Mouse (Mus musculus) cerebellum, postnatal 14 days (tissue): Measurements from ENCODE around the gene Adamts17.

Source experiments
- DNase-seq, 2 experiments: peaks; one replicate each; pipeline ENCODE4 v3.0.0; 2021; ENCODE audit warnings: mixed read lengths in 2 of 2

Adamts17 gene

DNA sequence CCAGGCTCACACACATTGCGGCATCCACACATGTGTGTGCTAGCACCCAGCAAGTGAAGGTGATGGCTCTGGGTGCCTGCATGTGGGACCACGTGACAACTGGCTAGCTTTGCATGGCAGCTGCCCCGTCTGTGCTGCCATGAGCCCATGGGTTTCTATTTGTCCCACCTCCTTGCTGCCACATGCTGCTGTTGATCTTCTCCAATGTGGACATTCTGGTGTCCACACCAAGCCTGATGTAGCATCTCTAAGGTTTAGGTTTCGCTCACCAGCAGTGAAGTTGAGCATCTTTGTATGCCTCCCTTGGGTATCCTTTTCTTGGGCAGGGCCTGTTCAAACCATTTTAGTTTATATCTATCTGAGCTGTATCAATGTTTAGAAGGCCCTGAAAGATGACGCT lies 196.1 kb downstream of the Adamts17 start:
- no peak for DNase-seq

DNA sequence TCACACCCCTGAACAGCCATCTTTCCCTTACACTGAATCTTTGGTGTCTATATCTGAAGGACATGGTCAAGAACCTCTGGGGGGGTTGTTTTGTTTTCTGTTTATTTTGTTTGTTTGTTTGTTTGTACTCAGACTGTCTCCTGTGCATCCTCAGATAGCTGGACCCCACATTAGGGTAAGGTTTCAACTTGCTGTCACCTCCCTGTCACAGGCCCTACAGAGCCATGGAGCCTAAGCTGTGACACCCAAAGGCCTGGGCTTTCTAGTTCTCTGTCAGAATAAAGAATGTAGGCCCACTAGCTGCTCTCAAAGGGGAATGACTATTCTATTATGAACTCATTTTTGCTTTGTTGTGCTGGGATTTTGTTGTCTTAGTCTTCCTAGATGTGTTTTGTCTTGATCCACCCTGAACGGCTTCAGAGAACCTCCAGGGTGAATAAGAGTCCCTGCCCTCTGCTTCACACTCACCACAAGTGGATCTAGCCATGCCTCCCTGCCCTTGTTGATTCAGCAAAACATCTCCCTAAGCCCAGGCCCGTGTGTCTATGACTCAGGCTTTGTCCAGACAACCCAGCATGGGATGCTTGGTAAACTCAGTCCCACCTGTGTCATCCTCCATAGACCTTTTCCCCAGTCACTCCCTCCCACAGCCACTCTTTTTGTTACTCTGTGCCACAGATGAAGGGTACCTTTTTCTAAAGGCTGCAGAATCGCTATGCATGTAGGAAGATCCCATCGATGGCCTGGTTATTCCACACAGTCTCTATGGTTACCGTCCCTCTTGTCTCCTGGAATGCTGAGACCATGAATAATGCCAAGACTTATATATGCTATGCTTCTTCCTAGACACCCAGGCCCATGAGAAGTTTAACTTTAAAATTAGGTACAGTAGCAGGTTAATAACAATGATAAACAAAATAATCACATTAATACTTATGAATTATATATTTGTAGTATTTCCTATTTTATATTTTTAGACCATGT lies 197.3 kb downstream of the Adamts17 start:
- no peak for DNase-seq

DNA sequence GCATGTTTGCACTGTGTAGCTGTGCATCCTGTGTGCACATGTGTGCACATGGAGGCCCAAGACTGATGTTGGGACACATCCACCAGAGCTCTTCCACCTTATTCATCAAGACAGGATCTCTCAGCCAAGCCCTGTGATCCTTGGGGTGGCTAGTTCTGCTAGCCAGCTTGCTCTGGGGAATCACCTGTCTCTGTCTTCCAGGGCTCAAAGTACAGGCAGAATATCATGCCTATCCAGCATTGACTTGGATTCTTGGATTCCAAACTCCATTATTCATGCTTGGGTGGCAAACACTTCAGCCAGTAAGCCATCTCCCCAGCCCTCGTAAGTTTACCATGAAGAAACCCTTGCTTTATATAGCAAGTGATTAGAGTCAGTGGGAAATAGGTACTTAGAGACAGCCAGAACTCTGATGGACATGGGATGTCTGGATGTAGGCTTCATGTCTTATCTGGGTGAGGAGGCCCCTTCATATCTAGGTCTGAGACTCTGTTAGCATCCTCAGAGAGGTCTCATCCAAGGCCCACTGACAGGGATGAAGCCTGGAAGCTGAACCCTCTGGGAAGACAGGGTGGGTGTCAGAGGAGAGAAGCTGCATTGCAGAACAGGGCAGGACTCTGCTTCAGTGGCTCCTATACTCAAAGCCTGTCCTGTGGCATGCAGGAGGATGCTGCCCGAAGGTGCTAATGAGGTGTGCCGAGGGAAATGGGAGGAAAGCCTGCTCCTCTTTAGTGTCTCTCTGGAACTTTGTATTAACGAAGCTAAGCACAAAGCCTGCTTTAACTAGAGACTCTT lies 198.4 kb downstream of the Adamts17 start:
- no peak for DNase-seq

DNA sequence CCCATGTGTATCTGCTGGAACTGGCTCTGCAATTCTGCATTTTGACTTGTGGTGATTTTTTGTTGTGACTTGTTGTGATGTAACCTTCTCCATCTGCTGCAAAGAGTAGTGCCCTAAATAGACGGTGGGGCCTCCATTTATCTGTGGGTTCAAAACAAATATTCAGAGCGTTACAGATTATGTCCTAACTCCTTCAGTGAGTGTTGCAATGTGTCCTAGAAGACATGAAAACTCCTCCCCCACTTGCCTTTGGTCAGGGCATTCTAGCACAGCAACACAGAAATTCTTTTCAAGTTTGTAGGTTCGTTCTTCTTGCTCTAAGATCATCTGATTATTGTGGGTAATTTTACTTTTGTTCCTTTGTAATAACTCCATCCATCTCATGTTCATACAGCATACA lies 199.6 kb downstream of the Adamts17 start:
- DNase-seq = no peak

DNA sequence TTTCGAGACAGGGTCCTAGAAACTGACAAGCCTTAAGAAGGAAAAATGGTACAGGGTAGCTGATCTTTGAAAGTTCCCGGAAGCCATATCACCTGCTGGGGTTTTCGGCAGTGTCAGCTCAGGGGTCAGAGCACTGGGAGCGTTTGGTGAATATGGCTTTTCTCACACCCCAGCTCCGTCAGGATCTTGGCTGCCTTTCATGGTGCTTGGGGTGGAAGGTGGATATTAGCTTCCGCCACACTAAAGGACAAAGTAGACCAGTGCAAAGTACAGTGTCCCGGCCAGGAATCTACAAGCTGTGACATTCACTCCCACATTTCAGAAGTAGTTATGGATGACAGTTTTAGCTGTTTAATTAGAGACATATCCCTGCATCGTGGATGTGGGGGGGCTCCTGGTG lies 200.3 kb downstream of the Adamts17 start:
- no peak for DNase-seq

DNA sequence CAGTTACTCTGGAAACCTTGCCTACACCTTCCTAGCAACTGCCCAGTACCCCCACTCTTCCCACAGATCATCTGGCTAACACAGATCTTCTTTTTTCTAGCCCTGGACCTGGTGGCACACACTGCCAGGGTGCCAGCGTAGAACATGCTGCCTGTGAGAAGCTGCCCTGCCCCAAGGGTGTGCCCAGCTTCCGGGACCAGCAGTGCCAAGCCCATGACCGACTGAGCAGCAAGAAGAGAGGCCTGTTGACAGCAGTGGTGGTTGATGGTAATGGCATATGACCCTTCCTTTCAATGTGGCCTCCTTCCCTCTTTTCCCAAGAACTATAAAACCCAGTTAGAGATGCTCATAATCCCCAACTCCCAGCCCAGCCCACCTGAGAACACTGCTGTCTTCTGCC lies 202.2 kb downstream of the Adamts17 start:
- DNase-seq = no peak

DNA sequence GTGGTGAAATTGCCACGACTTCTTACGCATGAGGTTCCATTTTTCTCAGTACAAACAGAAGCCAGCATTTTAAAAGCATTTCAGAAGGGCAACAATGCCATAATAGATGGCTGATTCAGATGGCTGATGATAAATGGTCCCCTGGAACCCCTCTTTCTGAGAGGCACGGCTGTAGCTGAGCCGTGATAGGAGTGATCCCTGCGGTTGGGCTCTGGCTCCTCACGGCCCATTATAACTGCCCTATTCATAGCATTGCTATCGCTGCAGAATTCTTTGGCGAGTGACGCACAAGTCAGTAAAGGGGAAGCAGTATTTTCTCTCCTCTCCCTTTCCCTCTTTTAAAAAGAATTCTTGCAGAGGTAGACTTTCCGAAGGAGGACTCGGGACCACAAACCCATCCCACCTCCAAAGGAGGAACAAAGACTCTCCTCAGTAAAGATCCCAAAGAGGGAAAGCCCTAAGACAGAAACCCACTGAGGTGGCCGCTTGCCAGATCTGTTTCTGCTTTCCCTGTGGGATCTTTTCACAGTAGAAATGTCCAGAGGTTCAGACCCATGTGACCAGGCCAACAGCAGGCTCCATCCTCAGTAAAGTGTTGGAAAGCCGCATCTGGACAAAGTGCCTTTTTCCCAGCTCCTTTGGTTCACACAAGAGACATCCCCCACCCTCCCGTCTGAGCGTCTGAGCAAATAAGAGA lies 204.7 kb downstream of the Adamts17 start:
- DNase-seq = no peak

DNA sequence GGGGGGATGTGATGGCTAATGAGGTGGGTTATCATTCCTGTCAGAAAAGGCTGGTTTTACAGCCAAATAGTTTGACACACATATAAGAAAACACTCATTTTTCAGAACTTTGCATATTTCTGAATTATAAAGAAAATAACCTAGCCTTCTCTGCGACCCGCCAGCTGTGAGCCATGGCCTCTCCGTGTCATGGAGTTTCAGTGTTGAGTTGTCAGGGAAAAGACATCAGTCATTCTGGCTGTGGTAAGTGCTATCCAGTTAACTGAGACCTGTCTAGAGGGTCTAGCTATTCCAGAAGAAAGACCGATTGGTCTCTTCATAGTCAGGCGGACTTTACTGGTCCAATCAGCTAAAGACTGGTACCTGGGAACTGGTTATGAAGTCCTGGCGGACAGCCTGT lies 205.7 kb downstream of the Adamts17 start:
- DNase-seq = no peak

DNA sequence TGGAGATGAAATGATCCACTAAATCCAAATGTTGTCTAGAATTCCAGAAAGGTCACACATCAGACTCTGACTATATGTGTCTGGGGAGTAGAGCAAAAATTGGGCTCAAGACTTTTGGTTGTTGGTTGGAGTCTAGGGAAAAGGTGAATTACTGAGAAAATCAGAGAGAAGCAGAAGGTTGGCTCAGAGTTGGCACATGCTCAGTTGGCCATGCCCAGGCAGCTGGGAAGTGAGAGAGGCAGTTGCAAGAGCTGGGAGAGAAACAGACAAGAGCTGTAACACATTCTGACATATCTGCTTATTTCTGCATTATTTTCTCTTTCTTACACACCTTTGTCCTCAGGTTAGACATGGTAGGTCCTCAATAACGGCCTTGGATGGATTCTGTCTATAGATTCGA lies 209.7 kb downstream of the Adamts17 start:
- DNase-seq = peak; percentile 48 to 60

DNA sequence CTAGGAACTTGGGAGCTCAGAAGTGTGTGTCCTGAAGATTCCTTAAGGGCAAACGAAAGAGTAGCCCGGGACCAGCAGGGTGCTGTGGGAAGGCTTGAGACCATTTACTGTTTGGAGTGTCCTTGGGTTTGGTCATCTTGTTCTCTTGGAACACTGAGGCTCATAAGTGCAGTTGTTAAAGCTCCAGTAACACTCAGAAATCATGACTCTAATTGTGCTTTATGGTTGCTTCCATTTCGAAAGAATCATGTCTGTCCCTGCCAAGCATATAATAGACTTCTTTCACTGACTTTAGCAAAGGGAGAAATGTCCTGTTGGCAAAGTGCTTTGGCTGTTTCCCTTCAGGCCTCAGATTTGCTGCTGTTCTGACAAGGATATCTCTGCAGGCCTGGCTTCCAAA lies 210.9 kb downstream of the Adamts17 start:
- DNase-seq = no peak

DNA sequence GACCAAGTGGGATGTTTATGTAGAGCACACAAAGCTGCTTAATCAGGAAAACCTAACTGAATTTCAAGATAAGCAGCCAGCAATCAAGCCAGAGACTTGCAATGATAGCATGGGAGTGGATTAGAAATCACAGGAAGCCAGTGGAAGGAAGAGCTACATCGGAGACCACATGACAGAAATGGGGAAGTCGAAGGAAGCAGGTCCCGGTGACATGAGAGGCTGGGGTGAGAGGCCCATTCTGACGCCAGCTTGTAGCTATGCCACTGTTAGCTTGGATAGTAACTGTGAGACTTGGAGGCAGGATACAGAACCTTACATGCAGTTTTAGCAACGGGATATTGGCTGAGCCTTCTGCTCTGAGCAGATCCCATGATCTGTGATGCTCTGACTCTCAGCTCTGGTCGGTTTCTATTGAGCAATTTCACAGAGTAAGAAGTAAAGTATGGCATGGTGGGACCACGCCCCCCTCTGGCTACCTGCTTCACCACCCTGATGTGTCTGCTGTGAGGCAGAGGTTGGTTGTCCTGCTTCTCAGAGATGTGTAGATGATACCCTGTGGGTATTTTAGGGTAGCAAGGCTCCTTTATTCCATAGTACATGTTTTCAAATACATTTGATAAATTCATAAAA lies 211.7 kb downstream of the Adamts17 start:
- no peak for DNase-seq

DNA sequence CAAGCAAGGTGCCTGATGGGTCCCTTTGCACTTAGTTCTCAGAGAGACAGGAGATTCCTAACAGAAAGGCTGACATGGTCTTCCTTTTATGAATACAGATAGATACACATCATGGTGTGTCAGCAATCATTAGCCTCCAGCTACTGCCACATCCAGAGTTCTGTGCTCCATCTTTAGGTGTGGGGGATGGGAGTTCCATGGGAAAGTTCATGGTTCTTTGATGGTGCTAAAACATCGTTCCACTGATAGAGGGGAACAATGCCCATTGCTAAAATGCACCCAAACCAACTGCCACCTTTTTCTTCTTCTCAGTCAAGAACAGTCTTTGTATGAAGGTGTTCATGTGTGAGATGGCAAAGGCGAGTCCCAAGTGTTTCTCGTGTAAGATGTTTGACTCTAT lies 215.3 kb downstream of the Adamts17 start:
- DNase-seq = no peak

DNA sequence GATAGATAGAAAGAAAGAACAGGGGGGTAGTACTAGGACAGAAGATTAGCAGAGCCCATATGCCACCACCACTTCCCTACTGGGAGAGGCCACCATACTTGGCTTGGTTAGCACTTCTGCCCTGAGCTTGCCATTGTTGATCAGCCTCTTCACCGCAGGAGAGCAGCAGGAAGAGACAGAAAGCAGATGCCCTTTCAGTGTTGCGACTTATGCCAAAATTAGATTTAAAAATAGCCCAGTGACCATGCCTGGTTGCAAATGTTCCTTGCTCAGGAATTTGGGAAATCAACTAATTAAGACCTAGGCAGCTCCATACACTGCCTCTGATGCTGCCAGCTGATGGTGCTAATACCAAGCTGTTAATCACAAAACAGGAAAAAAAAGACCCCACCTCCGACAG lies 216.0 kb downstream of the Adamts17 start:
- DNase-seq = peak; percentile 87 to 92

DNA sequence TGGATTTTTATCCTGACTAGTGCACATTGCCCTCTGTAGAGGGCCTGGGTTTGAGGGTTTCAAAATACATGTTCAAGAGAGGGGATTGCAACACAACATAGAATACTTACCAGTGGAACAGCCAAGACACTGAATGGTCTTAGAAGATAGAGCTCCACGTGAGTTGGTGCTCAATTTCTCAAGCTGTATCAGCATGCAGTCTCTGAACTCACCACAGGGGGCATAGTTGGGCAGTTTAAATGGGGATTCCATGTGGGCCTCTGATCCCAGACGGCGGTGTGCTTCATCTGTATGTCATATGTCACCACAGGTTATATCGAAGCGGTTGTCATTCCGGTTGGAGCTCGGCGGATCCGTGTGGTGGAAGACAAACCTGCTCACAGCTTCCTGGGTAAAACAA lies 222.2 kb downstream of the Adamts17 start:
- DNase-seq = peak; percentile 67 to 82

DNA sequence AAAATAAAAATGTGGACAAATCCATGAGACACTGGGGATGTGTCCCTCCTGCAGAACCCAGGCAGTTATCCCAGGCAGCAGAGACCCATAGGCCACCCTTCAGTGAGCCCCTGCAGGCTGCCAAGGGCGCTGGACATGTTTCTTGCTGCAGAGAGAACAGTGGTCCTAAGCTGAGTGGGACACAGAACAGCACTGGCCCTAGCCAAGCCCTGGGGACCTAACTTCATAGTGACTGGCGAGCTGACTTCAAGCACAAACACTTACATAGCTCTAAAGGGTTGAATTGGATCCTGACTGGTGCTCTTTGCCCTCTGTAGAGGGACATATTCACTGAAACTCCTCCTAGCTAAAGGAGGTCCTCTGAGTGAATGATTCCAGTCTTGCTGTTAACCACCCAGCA lies 223.0 kb downstream of the Adamts17 start:
- DNase-seq = no peak

DNA sequence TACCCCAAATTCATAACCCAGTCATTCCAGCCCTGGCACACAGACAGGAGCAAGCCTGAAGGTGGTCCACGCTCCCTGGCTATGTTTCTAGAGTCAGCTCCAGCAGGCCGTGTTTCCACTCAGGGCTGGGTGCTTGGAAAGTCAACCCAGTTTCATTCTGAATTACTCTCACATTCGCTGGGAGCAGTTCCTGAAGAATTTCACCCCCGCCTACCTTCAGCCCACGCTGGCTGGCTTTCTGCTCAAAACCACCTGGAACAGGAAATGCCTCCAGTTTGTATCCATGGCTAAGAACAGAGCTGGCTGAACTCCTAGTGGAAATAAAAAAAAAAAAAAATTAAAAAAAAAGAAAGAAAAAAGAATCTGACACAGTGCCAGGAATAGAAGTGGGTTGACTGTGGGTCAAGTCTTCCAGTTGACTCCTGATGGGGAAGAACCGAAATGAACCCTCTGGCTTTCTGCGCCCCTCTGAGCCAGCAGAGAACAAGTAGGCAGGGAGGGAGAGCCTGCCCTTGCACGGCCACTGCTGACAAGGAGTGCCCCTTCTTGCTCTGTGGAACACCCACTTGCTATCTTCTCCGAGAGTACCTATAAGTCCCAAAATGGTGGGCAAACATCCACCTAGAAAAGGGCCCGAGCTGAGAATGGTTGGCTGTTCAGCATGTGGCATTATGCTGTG lies 225.2 kb downstream of the Adamts17 start:
- no peak for DNase-seq

DNA sequence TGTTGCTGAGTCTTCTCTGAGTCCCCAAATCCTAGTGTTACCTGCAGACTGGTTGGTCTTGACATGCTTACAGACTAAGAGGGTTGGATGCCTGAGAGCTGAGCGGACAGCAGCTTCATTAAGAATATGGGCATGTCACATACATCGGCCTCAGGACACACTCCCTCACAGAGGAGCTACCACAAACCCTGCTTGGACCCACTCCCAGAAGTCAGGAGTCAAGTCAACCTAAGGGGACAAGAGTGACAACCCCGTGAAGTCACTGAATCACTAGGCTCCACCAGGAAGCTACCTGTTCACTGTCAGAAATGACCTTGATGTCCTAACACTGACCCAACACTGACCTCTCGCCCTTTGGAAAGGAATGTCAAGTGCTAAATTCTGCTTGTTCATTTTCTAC lies 226.1 kb downstream of the Adamts17 start:
- no peak for DNase-seq

DNA sequence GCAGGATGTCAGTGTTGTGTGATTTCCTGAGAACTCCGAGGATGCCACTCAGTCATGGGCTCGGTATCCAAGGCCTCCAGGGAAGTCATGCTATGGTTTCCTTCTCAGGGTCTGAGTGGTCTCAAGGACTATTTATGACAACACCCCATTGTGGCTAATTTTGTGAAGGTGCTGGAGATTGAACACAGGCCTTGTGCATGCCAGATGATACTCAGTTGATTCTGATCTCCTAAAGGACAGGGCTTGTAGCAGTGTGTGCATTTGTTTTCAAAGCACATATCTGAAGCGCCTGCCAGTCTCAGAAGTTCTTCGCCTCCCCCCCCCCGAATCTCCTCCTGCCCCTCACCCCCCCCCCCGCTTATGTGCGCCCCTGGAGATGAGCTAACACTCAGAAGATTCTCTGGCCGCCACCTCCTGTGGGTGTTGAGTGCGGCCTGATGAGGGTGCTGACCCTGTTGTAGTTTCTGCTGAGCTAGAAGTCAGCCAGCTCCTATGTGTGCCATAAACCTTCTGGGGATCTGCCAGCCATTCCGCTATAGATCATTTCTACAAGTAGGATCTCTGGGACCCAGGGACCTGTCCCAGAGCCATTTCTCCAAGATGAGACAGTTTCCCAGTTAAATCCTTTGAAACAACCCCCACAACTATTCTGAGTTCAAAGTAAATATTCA lies 232.6 kb downstream of the Adamts17 start:
- DNase-seq = no peak

DNA sequence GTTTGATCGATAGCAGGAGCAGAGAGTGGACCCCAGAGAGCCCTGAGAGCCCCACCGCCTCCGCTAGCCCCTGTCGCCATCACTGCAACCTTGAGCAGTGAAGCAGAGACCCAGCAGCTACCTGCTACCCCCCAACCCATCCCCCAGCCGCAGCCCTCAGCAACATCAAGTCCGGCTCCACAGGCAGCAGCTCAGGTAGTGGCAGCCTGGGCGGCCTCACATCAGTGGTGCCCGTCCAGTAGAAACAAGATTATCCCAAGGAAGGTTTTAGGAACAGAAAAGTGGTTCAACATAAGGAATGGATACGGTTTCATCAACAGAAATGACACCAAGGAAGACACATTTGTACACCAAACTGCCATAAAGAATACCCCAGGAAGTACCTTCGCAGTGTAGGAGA lies 243.2 kb downstream of the Adamts17 start:
- DNase-seq = no peak

DNA sequence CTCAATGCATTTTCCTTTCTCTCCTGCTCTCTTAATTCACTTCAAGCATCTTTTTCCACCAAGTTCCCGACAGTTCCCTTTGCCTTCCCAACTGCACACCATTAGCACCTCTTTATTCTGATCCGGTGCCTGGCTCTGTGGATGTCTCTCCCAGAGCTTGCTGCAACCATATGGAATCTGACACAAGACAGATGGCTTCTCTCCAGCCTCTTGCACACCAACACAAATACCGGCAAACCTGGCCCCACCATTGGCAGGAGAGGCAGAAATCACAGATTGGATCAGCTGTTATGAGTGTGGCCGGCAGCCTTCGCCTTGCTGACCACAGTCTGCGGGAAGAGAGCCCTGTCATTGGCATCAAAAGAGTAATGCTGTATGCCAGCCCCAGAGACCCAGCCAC lies 248.2 kb downstream of the Adamts17 start:
- DNase-seq = peak; percentile 85 to 91

DNA sequence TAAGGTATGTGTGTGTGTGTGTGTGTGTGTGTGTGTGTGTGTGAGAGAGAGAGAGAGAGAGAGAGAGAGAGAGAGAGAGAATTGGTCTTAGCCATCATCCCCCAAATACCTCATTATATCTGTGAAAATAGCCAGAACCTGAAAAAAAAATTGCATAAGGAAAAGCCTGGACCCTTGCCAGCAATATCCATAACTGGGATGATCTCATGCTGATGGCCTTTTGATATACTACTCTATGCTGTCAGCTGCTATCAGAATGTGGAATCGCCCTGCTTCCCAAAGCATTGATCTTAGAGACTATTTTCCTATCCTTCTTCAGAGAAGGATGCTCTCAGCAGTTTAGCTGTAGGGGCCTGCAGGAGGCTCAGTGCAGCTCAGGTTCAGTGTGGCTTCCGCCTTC lies 257.6 kb downstream of the Adamts17 start:
- no peak for DNase-seq
